ENCODE assay signal across 18 mouse cellular contexts in the genomic region with DNA sequence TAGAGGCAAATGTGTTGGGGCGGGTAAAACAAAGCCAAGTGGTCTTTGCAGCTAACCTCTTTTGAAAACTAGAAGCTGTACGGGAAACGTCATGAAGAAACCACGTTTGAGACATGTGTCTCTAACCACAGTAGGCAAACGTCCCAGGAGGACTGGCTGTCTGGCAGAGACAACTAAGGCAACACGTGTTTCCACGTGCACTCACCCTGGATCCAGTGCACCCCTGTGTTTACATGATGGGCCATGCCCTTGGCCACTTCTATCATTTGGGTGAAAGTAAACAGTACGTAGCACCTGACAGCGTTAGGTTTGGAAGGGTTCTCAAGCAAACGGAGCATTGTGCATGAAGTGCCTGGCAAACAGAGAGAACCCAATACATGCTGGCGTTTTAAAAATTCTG. TPM values are rescaled to one million over a fixed set of nuclear protein-coding genes. Genes with fewer than 3 reads are reported as not detected.
DNase-seq lines count a peak whose midpoint lies in the region; ATAC-seq and TF ChIP-seq lines count a peak whose summit lies in the region.
"Had no signal": no experiment of that assay in that cellular context is flagged by ENCODE, and none has a peak within 500 bp of the region (broad histone marks: within the 10 kb centered on the region; RNA-seq: fewer than 3 reads in every experiment).

No protein-coding gene starts in this region.

- no peaks in the 10 kb centered on the region for H3K79me3 ChIP-seq in C2C12 (ENCODE audit: low read depth)

- H3K4me2 ChIP-seq in embryonic facial prominence, embryonic 14.5 days (ENCODE audit: low read depth, low read length) = no peak overlapping the region
- H3K4me2 ChIP-seq: limb, embryonic 15.5 days; neural tube, embryonic 12.5 days had no signal

- no peaks in the 10 kb centered on the region for H3K9me3 ChIP-seq in embryonic facial prominence, embryonic 14.5 days (ENCODE audit: control insufficient read depth, low read length)
- H3K9me3 ChIP-seq: G1E; limb, embryonic 15.5 days; midbrain, embryonic 10.5 days; neural tube, embryonic 12.5 days had no signal

- DNase-seq in layer of hippocampus, postnatal 10 days (ENCODE audit: low spot score in 2 of 2) = peak; percentile 16 to 38
- DNase-seq in layer of hippocampus, adult 2 months (ENCODE audit: low spot score in 2 of 2) = no peak
- peak; percentile 56 for DNase-seq in embryonic facial prominence, embryonic 14.5 days (ENCODE audit: low spot score)
- peak; percentile 20 to 67 for DNase-seq in thymus, adult 18-20 months
- no peak for DNase-seq in neural tube, embryonic 10.5 days (ENCODE audit: extremely low spot score, low spot score)
- no peak for DNase-seq in c-Kit-positive CD71-positive TER-119-positive erythroid progenitor cells, embryonic 14.5 days (ENCODE audit: low spot score)
- no peak for DNase-seq in frontal cortex, adult 2 months (ENCODE audit: extremely low spot score in 1 of 2, low spot score in 1 of 2)
- DNase-seq: cerebellum, adult 11 months; gastrocnemius, postnatal 14 days; right cerebral cortex, adult 18-20 months had no signal

- H3K4me3 ChIP-seq in layer of hippocampus, adult 2 months = no peak overlapping the region
- no peak overlapping the region for H3K4me3 ChIP-seq in C2C12 (ENCODE audit: insufficient read depth, poor library complexity, severe bottlenecking)
- no peak overlapping the region for H3K4me3 ChIP-seq in embryonic facial prominence, embryonic 14.5 days (ENCODE audit: low read depth, low read length)
- H3K4me3 ChIP-seq: limb, embryonic 15.5 days; midbrain, embryonic 10.5 days; neural tube, embryonic 12.5 days had no signal

- peaks cover 6% of the 10 kb centered on the region; the same call in 1 of the 2 replicates for H3K4me1 ChIP-seq in embryonic facial prominence, embryonic 14.5 days (ENCODE audit: control insufficient read depth, insufficient read depth, low read length)
- H3K4me1 ChIP-seq: neural tube, embryonic 12.5 days had no signal

- 44% methylated on average over 11 of the region's 11 CpGs for WGBS in embryonic facial prominence, embryonic 14.5 days

- no peak overlapping the region for H3ac ChIP-seq in C2C12 (ENCODE audit: control insufficient read depth, insufficient read length, low read depth)

- no peak for ATAC-seq in embryonic facial prominence, embryonic 14.5 days (ENCODE audit: low read depth)
- ATAC-seq: activated CD4-positive, CD25-positive, alpha-beta regulatory T cell, adult 4 months; inflammation-experienced regulatory T-cells, adult 6 months had no signal

- no peak overlapping the region for H3K27ac ChIP-seq in layer of hippocampus, adult 2 months
- H3K27ac ChIP-seq in embryonic facial prominence, embryonic 14.5 days (replicated peaks; ENCODE audit: low read depth, low read length) = no peak overlapping the region
- H3K27ac ChIP-seq: kidney, postnatal 0 days; limb, embryonic 15.5 days; midbrain, embryonic 10.5 days; neural tube, embryonic 12.5 days had no signal

- no peaks in the 10 kb centered on the region for H3K36me3 ChIP-seq in C2C12 (ENCODE audit: control insufficient read depth, insufficient read depth)
- H3K36me3 ChIP-seq in embryonic facial prominence, embryonic 14.5 days (ENCODE audit: control insufficient read depth, insufficient read depth, low read length) = no peaks in the 10 kb centered on the region
- H3K36me3 ChIP-seq: G1E; limb, embryonic 15.5 days; midbrain, embryonic 10.5 days; neural tube, embryonic 12.5 days had no signal

- H3K9ac ChIP-seq in embryonic facial prominence, embryonic 14.5 days (ENCODE audit: low read depth, low read length) = no peak overlapping the region
- H3K9ac ChIP-seq: limb, embryonic 15.5 days; neural tube, embryonic 12.5 days had no signal

- no peaks in the 10 kb centered on the region for H3K79me2 ChIP-seq in C2C12 (ENCODE audit: control insufficient read depth, insufficient read depth)

- H3K27me3 ChIP-seq in C2C12 (ENCODE audit: control insufficient read depth, insufficient read depth, insufficient read length) = no peaks in the 10 kb centered on the region
- no peaks in the 10 kb centered on the region for H3K27me3 ChIP-seq in embryonic facial prominence, embryonic 14.5 days (replicated peaks; ENCODE audit: control insufficient read depth, insufficient read depth, low read length)

- TF ChIP-seq CTCF in layer of hippocampus, adult 2 months (conservative IDR thresholded peaks at IDR 0.05) = no peak
- no peak for TF ChIP-seq CTCF in C2C12 (IDR thresholded peaks at IDR 0.05; ENCODE audit: control insufficient read depth, insufficient read depth, insufficient read length)

TF ChIP-seq in C2C12, 6 proteins besides CTCF, POLR2A, EP300 and RAD21:
- peak; percentile 73 for TF ChIP-seq MAX (IDR thresholded peaks at IDR 0.05)
- TF ChIP-seq MYOD1 (IDR thresholded peaks at IDR 0.05; ENCODE audit: control insufficient read depth, insufficient read length, low read depth) = no peak

RNA-seq across cellular contexts. Expression of a gene that starts 2.9 kb away (rescaled TPM):
- total RNA-seq in layer of hippocampus, postnatal 10 days (2021) = 1 to 10 TPM; 6.9 to 7.2 TPM
- 1 to 10 TPM; 6.5 to 7.2 TPM for total RNA-seq in layer of hippocampus, adult 2 months (2021)
- polyA plus RNA-seq in C2C12 (2012; fragmentation: generic; extraction: Trizol) = 0.39 TPM
- polyA plus RNA-seq in embryonic facial prominence, embryonic 14.5 days (2014; fragmentation: Nextera tagmentation; extraction: Ambion mirVana) = 8.0 and 8.9 TPM in 2 replicates
- polyA plus RNA-seq in frontal cortex, adult 2 months (2012; rRNA removed) = 6.6 and 7.7 TPM in 2 replicates
- polyA plus RNA-seq: G1E had no signal

Comparison
In these comparisons a context has a peak if more than half of its experiments do, and no peak if none do; other contexts are left out.
1. DNase-seq: peak in layer of hippocampus, postnatal 10 days (2 of 2), embryonic facial prominence, embryonic 14.5 days (single experiment) and thymus, adult 18-20 months (2 of 2); none in layer of hippocampus, adult 2 months (0 of 2), neural tube, embryonic 10.5 days (single experiment), c-Kit-positive CD71-positive TER-119-positive erythroid progenitor cells, embryonic 14.5 days (single experiment) and frontal cortex, adult 2 months (0 of 2).